Mouse (Mus musculus): ENCODE data around the gene Arhgap10.
A peak's percentile ranks its signal among the peaks of the same experiment; 100 is the strongest.

DNA sequence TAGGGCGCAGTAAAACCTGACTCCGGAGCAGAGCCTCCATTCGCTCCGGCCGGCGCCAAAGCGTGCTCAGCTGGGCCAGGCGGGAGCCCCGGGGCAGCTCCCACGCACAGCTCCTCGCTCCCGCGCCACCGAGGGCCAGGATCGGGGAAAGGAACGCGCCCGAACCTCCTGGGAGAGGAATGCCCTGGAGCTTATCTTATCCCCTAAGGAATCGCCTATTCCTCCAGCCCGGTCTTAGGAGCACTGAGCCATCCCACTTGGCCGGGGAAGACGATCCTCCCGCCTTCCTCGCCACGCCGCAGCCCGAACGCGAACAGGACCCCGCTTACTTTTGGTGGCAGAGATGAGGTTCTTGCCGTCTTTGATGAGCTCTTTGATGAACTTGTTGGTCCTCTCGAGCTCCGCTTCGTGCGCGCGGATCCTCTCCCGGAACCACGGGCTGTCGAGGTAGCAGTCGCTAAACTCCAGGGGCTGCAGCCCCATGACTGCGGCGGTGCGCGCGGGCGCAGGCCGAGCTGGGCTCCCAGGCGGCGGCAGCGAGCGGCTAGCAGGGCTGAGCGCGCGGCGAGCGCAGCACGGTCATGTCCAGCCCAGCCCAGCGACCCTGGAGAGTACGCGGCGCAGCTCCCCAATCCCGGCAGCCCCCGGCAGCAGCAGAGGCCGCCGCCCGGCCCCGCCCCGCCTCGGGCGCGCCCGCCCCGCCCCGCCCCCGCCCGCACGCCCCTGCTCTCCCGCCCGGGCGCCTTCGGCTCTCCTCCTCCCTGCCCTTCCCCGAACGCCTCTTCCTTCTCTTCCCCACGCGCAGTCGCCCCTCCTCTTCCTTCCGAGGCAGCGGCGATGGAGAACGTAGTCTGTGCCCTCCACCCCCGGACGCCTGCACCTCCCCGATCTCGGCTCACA is at the start of gene Arhgap10:
- TF ChIP-seq CTCF (IDR thresholded peaks at IDR 0.05; ENCODE audit: control insufficient read depth, insufficient read depth, insufficient replicate concordance, low read depth, low read length) (no peak), POLR2A (IDR thresholded peaks at IDR 0.05; ENCODE audit: control insufficient read depth, low read depth, low read length) (peak; percentile 62)
